Mouse (Mus musculus) right cerebral cortex, postnatal 4 days (tissue): ENCODE results near the gene Ctrc.
A peak's percentile ranks its signal among the peaks of the same experiment; 100 is the strongest.

Experiments used
- DNase-seq: peaks from one replicate; pipeline ENCODE4 v3.0.0-alpha.2; 2022

Ctrc gene

DNA sequence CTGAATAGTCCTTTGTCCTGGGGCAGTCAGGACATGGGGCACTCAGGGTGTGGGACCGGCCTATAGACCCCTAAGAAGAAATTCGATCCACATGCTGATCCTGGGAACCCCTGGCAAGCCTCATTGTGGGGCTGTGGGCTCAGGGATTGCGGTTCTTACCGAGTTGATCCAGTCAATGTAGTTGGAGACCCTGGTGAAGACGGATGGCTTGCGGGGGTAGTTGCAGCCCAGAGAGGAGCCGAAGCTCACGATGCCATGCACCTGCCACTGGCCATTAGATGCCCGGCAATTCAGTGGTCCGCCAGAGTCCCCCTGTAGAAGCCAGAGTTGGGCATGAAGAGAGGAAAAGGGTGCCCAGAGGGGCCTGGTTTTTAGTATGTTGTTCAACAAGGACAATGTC is 28.5 kb downstream of the Ctrc start:
- DNase-seq = no peak

DNA sequence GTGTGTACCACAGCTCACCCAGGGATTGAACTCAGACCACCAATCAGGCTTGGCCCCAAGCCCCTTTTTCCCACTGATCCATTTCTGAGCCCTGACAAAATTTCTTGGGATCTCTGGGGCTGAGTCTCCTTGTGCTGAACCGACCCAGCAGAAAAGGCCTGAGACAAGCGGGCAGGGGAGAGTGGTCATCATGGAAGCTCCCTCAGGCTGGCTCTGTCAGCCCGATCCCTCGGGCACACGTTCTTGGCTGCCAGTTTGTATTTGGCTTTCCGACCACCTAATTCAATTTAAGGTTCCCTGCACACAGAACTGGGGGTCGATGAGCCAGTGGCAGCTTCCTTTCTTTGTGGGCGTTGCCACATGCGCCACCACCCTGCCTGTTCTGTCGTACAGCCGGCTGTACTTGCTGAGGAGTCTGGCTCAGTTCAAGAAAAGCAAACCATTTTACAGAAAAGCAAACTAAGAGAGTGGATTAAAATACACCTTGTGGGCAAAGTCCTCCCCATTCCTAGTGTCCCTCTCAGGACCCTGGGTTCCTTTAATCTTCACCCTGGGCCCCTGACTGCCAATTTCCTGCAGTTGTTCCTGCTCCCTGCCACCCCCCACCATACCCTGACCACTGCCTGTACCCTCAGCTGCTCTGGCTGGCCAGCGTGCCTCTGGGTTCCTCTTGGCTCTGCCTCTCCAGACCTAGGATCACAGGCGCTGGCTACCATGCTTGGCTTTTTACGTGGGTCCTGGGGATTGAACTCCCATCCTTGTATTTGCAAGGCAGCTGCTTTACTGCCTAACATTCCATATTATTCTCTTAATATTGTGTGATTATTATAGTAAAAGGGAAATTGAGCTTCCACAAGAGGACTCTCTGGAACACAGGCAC is 29.1 kb downstream of the Ctrc start:
- DNase-seq = no peak

DNA sequence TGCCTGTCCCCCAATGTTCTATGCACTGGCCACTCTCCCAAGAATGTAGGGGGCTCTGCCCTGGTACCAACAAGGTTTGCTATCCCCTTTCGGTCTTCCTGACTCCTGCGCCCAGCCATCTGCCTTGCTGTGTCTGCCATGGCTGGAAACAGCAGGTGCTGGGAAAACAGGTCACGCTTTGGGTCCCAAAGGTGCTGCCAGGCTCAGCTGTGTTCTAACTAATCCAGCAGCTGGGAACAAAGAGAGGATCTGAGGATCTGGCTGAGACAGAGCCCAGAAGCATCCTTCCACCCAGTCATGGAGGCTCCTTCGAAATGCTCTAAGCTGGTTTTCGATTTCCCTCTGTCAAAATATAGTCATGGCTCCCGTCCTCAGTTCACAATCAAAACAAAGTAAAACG is 29.9 kb downstream of the Ctrc start:
- DNase-seq = no peak

DNA sequence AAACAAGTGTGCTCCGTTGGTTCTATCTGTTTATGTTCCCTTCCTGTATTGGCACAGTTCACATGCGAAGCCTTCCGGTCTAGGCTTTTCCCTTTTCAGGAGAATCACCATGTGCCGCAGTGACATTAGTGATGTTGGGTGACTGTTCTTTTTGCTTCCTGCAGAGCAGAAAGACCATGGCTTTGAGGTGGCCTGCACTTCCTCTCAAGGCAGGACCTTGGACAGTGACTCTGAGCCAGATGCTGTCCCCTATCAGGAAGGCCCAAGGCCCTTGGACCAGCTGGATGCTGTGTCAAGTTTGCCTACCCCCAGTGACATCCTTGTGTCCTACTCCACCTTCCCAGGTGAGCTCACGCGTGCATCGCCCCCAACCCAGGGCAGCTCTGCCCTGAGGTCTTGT is 34.8 kb downstream of the Ctrc start:
- no peak for DNase-seq

DNA sequence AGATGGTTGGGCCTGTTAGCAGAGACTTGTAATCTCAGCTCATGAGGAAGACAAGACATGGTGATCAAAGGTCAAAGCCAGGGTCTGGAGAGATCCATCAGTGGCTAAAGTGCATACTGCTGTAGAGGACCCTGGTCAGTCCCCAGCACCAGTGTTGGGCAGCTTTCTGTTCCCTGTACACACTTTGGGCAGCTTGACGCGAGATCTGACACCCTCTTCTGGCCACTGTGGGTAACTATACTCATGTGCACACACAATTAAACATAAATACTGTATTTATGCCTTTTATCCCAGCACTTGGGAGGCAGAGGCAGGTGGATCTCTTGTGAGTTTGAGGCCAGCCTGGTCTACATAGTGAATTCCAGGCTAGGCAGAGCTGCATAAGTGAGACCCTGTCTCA is 35.2 kb downstream of the Ctrc start:
- no peak for DNase-seq

DNA sequence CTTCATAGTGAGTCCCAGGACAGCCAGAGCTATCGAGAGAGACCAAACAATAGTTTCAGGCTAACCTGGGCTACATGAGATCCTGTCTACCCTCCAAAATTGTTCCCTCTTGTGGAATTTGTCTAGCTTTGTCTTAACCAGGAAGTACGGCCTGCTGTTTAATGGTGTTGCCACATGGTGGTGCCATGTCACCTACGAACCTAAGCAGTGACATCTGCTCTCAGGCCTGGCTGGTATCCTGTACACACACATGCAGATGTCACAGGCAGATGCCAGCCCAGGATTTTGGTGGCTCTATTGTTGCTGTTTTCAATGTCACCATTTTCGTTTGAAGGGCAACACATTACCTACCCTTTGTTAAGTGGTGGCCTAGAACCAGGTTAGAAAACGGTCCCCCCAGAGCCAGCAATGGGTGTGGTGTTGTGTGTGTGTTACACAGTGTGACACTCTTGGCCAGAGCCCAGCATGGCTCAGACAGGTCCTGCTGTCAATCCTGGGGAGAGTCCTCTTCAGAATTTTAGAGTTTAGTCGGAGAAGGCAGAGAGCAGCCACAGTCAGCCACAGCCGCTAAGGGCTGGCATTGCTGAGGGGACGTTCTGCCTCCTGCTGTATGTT is 36.2 kb downstream of the Ctrc start:
- DNase-seq = no peak

DNA sequence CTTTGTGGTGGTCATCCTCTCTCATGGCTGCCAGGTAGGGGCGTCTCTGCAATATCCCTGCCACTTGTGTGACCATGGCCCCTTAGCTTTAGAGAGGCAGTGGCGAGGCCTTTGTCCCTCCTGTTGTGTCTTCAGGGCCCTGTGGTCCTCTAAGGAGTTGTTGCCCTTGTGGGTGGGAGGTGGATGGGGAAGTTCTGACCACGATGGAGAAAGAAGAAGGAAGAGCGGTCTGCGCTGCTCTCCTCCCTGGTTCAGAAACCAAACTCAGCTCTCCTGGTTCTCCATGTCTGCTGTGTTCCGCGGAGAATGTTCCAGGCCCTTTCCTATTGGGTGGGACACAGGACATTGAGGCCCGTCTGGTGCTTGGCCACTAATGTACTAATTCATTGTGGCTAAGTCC is 40.3 kb downstream of the Ctrc start:
- no peak for DNase-seq

DNA sequence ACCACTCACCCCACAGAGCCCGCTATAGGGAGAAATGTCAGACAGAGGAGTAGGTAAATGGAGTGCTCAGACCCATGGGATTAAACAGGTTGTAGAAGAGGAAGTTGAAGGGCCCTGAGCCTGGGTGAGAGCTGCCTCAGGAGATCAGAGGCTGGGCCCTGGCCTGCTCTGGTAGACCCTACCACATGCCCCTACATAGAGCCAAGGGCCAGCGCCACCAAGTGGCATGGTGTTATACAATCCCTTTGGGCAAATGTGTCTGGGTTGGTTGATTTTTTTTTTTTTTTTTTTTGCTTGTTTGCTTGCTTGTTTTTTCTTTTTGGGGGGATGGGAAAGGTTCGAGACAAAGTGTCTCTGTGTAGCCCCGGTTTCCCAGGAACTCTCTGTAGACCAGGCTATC is 42.1 kb downstream of the Ctrc start:
- no peak for DNase-seq

DNA sequence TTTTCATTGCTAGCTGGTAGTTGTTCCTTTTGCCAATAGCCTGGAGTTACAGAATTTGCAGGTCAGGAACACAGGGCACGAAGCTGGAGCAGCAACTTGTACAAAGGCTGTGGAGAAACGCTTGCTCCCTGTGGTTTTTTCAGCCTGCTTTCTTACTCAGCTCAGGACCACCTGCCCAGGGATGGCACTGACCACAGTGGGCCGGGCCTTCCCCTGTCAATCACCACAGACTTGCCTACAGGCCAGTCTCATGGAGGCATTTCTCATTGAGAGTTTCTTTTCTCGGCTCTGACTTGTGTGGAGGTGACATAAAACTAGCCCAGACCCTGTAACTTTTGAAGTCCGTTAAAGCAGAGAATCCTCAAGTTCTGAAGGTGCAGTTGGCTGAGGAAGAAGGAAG is 48.6 kb downstream of the Ctrc start:
- DNase-seq = no peak

DNA sequence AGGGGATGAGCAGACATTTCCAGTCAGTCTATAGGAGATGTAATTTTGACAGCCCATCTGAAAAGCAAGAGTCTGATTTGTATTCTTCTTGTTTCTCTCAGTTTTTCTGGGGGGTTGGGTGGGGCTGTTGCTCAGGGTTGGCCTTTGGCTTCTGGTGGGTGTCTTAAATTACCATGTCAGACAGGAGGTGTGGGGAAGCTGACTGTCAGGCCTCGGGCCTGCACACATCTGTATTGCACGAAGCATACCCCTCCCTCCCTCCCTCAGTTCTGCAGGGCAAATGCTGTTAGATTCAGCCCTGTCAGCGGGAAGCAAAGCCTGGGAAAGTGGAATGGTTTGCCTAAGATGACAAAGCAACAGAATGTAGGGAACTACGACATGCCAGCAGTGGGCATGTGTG is 49.2 kb downstream of the Ctrc start:
- no peak for DNase-seq

DNA sequence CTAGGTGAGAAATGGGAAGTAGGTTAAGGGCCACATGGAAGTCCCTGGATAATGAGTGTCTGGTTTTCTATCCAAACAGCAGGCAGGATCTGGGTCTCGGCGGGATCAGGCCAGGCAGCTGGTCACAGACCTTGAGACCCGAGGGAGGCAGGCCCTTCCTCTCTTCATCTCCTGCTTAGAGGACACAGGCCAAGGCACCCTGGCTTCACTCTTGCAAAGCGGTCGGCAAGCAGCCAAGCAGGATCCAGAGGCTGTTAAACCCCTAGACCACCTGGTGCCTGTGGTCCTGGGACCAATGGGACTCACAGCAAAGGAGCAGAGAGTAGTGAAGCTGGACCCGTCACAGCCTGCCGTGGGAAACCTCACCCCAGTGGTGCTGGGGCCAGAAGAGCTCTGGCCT is 49.8 kb downstream of the Ctrc start:
- DNase-seq = no peak

DNA sequence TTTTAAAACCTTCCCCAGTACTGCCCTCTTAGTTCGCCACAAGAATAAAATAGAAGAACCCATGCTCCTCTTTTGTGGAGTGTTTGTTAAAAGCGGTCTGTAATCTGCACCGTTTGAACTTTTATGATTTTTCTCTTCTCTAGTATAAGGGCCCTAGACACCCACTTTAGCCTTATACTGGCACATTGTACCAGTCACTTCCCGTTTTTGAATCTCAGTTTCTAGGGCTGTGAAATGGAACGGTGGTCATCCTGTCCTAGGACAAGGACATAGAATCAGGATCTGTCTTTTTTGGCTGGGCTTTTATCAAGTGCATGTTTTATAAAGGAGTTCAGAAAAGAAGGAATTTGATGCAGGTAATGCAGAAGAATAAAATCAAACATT is 52.0 kb downstream of the Ctrc start:
- no peak for DNase-seq

DNA sequence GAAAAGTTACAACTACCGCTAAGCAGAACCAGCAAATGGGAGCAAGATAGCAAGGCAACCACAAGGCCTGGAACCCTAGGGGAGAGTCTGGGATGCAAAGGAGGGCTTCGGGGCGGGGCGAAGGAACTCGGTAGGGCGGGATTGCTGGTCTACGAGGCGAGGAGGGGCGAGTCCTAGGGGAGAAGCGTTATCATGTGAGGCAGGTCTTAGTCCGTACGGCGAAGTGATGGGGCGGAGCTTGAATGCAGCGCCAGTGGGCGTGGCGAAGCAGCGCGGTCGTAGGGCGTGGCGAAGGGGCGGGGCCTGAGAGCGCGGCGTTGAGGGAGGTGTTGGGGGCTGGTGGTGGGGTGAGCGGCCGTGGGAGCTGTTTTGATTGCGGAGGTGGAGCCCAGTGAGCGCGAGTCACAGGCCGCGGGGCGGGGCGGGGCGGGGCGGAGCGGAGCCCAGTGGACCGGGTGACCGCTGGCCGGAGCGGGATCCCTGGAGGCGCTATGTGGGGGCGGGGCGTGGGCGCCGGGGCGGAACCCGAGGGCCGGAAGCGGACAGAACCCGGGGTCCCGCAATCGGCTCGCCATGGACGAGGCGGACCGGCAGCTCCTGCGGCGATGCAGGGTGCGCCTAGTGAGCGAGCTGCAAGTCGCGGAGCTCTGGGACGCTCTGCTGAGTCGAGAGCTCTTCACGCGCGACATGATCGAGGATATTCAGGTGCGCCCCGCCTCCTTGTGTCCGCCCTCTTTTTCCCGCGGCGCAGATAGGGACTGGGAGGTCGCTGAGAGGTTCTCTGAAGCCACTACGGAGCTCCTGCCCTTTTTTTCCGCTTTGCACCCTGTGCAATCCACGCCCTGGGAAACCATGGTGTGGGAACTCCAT is 52.6 kb downstream of the Ctrc start, which contains the start of gene Casp9:
Gene Casp9, plus strand, starts transcription at position 331 of the 870 bp plus-strand sequence.
- DNase-seq = peak; percentile 95

DNA sequence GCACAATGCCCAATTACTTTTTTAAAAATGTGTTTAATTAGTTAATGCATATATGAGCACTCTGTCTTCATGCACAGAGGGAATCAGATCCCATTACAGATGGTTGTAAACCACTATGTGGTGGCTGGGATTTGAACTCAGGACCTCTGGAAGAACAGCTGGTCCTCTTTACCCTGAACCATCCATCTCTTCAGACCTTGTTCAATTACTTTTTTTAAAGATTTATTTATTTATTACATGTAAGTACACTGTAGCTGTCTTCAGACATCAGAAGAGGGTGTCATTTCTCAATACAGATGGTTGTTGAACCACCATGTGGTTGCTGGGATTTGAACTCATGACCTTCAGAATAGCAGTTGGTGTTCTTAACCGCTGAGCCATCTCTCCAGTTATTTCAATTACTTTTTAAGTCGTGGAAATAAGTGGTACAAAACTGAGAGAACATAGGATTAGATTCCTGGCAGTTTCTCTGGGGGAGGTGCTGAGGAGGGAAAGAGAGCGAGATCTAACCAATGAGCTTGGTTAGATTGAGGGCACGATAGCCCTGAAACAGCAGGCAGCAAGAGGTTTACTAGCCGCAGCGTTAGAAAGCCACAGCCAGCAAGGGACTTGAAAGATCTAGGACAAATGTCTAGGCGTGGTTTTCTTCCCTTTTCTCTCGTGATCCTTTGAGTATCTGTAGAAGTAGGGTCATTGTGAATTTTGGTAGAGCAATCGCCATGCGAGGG is 53.4 kb downstream of the Ctrc start:
- no peak for DNase-seq

DNA sequence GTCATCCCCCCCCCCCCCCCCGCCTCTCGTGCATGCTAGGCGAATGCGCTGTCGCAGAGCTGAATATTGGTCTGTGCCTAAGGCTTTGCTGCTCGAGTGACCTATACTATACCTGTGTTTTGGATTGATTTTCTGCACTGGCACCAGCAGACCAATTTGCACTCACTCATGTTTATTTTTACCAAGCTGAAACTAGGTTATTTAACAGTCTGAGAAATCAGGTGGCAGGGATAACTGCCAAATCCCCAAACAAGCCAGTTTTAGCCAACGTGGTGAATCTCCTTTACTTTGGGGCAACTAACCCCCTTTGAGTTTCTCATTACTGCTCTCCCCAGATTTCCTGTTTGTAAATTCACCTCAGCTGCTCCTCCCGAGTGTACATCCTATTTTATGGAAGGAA is 54.2 kb downstream of the Ctrc start:
- no peak for DNase-seq

DNA sequence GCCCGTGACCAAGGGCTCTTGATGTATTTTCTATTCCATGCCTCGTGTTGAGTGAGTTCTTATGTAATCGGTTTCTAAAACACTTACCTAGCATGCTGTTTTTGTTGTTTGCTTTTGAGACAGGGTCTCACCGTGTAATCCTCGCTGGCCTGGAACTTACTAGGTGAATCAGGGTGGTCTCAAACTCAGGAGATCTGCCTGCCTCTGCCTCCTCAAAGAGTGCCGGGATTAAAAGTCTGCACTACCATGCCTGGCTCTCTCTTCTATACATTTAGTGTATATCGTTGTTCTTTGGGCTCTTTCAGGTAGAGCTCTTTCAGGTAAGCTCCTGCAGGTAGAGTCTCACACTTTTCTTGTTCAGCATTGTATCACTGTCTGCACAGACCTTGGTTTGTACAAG is 54.7 kb downstream of the Ctrc start:
- DNase-seq = no peak

DNA sequence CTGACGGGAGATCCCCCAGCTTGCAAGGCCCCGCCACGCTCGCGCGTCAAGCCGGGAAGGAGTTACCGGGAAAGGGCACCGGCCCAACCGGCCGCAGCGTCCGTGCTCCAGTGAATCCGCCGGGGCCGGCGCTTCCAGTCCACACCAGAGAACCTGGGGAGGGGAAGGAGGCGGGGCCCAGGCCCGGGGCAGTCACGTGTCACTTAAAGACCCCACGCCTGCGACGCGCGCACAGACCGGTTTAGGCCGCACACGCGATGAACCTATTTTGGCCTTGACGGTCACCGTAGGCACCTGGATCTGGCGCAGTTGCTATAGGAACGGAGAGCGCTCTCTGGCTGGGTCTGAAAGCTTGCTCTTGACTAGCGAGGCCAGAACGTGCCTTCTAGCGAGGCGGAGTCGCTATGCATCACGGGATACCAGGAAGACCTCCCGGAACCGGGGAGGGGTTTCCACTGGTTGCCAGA is 55.6 kb downstream of the Ctrc start, which contains the start of gene Dnajc16:
Gene Dnajc16, minus strand, starts transcription at position 408 of the 467 bp plus-strand sequence.
- peak; percentile 92 for DNase-seq

DNA sequence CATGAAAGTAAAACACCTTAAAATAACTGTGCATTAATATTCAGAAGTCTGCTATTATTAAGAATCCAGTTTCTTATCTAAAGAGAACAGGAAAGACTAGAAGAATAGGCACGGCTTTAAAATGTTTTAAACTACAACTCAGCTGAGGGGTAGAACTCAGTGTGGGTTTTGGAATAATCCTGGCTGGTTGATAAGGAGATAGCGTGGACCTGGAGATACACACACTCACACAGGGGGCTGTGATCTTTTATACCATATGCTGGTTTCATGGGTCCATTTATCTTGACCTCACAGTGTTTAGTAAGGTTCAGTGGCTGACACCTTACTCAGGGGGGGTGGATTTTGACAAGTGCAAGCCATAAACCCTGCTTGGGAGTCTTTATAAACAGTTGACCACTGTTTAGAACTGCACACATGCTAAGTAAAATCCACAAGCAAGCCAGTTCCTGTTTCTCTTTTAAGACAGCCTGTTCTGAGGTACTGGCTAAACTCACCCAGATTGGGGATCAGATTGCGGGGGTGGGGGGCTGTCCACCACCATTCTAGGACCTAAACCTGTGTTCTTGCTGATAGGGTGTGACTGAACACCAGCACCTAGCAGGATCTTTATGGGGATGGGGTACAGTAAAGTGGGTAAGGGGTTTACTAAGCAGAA is 56.5 kb downstream of the Ctrc start:
- DNase-seq = no peak

DNA sequence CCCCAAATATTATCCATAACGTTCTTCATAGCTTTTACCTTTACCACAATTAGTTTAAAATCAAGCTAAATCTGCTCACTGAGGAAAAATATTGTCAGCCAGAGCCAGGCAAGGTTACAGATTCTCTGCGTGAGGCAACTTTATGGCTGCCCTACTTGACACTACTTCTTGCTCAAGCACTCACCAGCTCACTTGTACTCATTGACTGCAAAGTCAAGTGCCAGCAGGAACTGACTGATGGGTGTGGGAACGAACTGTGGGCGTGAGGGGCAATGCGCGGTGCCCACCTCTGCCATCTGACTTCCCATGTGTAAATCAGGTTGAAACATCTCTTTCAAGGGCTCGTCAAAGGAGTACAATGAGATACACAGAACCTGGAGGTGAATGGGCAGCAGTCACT is 58.7 kb downstream of the Ctrc start:
- DNase-seq = no peak

DNA sequence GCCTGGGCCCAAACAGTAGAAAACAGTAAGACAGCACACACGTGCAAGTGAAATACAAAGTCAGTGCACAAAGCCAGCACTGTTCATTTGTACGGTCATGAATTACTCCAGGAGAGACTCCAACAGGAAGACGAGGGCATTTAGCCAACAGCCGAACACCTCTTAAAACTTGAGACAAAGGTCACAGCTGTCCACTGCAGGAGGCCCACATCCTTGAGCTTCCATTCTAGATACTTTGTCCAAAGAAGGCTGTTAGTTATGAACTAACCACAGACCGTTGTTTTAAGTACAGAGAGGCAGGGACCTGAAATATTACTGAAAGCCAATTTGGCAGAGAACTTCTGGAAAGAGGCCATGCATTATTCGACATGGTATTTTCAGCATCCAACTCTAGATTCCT is 59.1 kb downstream of the Ctrc start:
- no peak for DNase-seq

DNA sequence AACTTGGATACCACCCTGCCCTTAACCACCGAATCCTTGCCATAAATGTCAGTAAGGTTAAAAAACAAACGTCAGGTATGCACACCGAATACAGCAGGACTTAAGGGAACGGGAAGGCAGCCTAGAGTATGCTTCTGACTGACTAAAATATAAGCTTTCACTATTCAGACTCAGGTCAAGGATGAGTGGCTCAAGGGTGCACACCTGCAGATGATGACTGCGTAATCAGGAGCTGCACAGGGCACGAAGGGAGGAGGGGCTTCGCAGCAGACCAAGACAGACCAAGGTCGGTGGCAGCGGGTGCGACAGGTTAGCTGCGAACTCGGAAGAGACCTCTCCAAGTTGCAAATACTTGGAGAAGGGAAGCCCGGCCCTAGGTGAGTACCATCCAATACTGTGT is 60.0 kb downstream of the Ctrc start:
- DNase-seq = no peak

DNA sequence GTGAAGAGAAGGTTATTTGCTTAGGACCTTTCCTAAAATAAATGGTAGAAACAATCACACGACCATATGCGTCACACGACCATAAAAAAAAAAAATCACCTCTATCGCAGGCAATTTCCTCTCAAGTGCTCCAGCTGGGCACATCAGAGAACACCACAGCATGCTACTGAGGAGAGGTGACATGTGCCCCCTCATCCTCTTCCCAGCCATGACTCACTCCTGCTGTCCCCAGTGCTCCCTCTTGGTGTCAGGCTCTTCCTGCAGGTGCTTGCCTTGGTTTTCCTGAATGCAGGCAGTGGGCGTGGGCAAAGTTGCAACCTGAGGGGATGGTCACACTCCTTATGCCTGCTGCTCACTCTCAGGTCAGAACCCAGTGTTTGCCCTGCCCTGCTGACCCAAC is 61.3 kb downstream of the Ctrc start:
- no peak for DNase-seq
